Mouse (Mus musculus) frontal cortex, postnatal 25 days (tissue): ENCODE measurements around the gene Zfhx3.

ENCODE experiments used
- DNase-seq, 2 experiments: peaks; one replicate each; pipeline ENCODE4 v3.0.0; 2022; ENCODE audit warnings: low spot score in 2 of 2

The Zfhx3 gene

GRCm38 (mm10) chr8:108241041-108241690, 298.7 kb downstream of the Zfhx3 start:
- DNase-seq, result no peak

- no peak for DNase-seq
Measured at GRCm38 (mm10) chr8:108243270-108243669, 300.8 kb downstream of the Zfhx3 start.

GRCm38 (mm10) chr8:108244636-108245494, 302.4 kb downstream of the Zfhx3 start:
- no peak for DNase-seq

GRCm38 (mm10) chr8:108245575-108245974, 303.1 kb downstream of the Zfhx3 start:
- no peak for DNase-seq

GRCm38 (mm10) chr8:108246035-108246933, 303.8 kb downstream of the Zfhx3 start:
- no peak for DNase-seq

GRCm38 (mm10) chr8:108246934-108247417, 304.5 kb downstream of the Zfhx3 start:
- DNase-seq, result no peak

- DNase-seq, result no peak
Measured at GRCm38 (mm10) chr8:108264593-108265160, 322.2 kb downstream of the Zfhx3 start.

- no peak for DNase-seq
Measured at GRCm38 (mm10) chr8:108277960-108278359, 335.5 kb downstream of the Zfhx3 start.

GRCm38 (mm10) chr8:108281981-108282380, 339.5 kb downstream of the Zfhx3 start:
- DNase-seq, result no peak

GRCm38 (mm10) chr8:108286117-108286516, 343.7 kb downstream of the Zfhx3 start:
- DNase-seq, result no peak

GRCm38 (mm10) chr8:108300964-108301615, 358.6 kb downstream of the Zfhx3 start:
- DNase-seq, result no peak

GRCm38 (mm10) chr8:108301654-108302053, 359.2 kb downstream of the Zfhx3 start:
- DNase-seq, result no peak

- DNase-seq, result no peak
Measured at GRCm38 (mm10) chr8:108305368-108305767, 362.9 kb downstream of the Zfhx3 start.

- no peak for DNase-seq
Measured at GRCm38 (mm10) chr8:108309525-108310246, 367.2 kb downstream of the Zfhx3 start.

GRCm38 (mm10) chr8:108315046-108315445, 372.6 kb downstream of the Zfhx3 start:
- no peak for DNase-seq

- DNase-seq, result no peak
Measured at GRCm38 (mm10) chr8:108317532-108318093, 375.2 kb downstream of the Zfhx3 start.

GRCm38 (mm10) chr8:108327711-108328110, 385.3 kb downstream of the Zfhx3 start:
- no peak for DNase-seq

GRCm38 (mm10) chr8:108348352-108348751, 405.9 kb downstream of the Zfhx3 start:
- no peak for DNase-seq

- DNase-seq, result no peak
Measured at GRCm38 (mm10) chr8:108348776-108349175, 406.3 kb downstream of the Zfhx3 start.
